Mouse (Mus musculus) thymus, adult 2 months (tissue): ENCODE data around the gene Pacrg.

ENCODE experiments used
- CTCF ChIP-seq: fragments of 200-500 bp; IDR thresholded peaks from 2 replicates; pipeline ENCODE4 v1.5.1; 2012; ENCODE audit warnings: mild to moderate bottlenecking, control low read depth, low read length, moderate library complexity, borderline replicate concordance; ENCODE audit not compliant: control insufficient read depth, poor library complexity, insufficient read depth; ENCODE audit errors: extremely low read depth
- POLR2A ChIP-seq: fragments of 200-500 bp; IDR thresholded peaks from 2 replicates; pipeline ENCODE4 v1.6.1; 2012; ENCODE audit warnings: mild to moderate bottlenecking, low read length, control low read depth, moderate library complexity; ENCODE audit not compliant: control insufficient read depth, poor library complexity, insufficient read depth; ENCODE audit errors: extremely low read depth

DNA sequence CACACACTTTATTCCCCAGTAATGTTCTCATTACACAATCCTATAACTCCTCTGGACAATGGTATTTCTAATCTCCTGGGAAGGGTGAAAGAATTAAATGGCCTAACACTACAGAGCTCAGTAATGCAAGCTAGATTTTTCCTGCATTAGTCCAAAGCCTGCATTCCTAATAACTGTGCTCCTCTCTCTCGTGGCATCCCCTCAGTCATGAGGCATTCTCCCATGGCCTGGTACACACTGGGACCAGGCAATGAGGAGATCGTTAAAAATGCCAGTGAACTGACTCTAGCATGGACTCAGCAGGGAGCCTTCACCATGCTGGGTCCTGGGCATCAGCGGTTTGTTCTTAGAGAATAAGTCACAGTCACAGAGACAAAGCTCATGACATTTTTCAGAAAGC is 256.8 kb downstream of the Pacrg start:
- no peak for TF ChIP-seq CTCF
- no peak for TF ChIP-seq POLR2A
